Mouse (Mus musculus) embryonic facial prominence, embryonic 12.5 days (tissue): ENCODE measurements at regions not wholly inside any gene's neighbourhood (a gene's known extent, or its start where the extent isn't known, plus 50 kb on each side); places are given as distances from the start of the nearest gene placed in this dataset.

Experiments used
- ATAC-seq: fragments of 200-750 bp; cut with Nextera tagmentation; 2 replicates; pipeline ENCODE4 v1.8.0; 2017; ENCODE audit not compliant: insufficient number of reproducible peaks, insufficient read depth, low FRiP score, low TSS enrichment
- H3K27ac ChIP-seq: fragments of 300-500 bp; sonication (generic); 2 replicates; pipeline ENCODE4 v1.5.1; 2016; ENCODE audit warnings: mild to moderate bottlenecking
- H3K27me3 ChIP-seq: fragments of 300-500 bp; sonication (generic); 2 replicates; pipeline ENCODE4 v1.6.1; 2016; ENCODE audit warnings: mild to moderate bottlenecking, moderate library complexity
- H3K36me3 ChIP-seq: fragments of 300-500 bp; sonication (generic); 2 replicates; pipeline ENCODE4 v1.6.1; 2016; ENCODE audit warnings: mild to moderate bottlenecking
- H3K4me1 ChIP-seq: fragments of 300-500 bp; sonication (generic); 2 replicates; pipeline ENCODE4 v1.6.1; 2016
- H3K4me2 ChIP-seq: fragments of 300-500 bp; sonication (generic); replicated peaks from 2 replicates; pipeline ENCODE4 v1.6.1; 2016; ENCODE audit warnings: mild to moderate bottlenecking, moderate library complexity
- H3K4me3 ChIP-seq: fragments of 300-500 bp; sonication (generic); 2 replicates; pipeline ENCODE4 v1.5.1; 2016; ENCODE audit warnings: mild to moderate bottlenecking
- H3K9ac ChIP-seq: fragments of 300-500 bp; sonication (generic); 2 replicates; pipeline ENCODE4 v1.6.1; 2016; ENCODE audit warnings: mild to moderate bottlenecking, moderate library complexity
- H3K9me3 ChIP-seq: fragments of 300-500 bp; sonication (generic); 2 replicates; pipeline ENCODE4 v1.6.1; 2016; ENCODE audit warnings: mild to moderate bottlenecking, moderate library complexity
- WGBS: fragments of 180-500 bp; shearing (Covaris S2); methylation state at CpG from one replicate; pipeline ENCODE4 v1.1.7; 2016; 5-methylcytosine and 5-hydroxymethylcytosine counted together

GRCm38 (mm10) chr3:150699990-150700389 is 737.7 kb upstream of the Adgrl4 start:
- ATAC-seq, result no peak
- WGBS, result 78% methylated on average over 2 of the region's 2 CpGs
- Histone ChIP-seq H3K27ac (no peak overlapping the region), H3K4me3 (no peak overlapping the region), H3K4me1 (no peaks in the 10 kb centered on the region), H3K9ac (no peak overlapping the region), H3K36me3 (no peaks in the 10 kb centered on the region), H3K4me2 (no peak overlapping the region), H3K9me3 (no peaks in the 10 kb centered on the region), H3K27me3 (no peaks in the 10 kb centered on the region)
